Mouse (Mus musculus): ENCODE measurements around the gene Plxna2.

GRCm38 (mm10) chr1:194627286-194627685, 9.3 kb downstream of the Plxna2 start:
- TF ChIP-seq CTCF (IDR thresholded peaks at IDR 0.05; ENCODE audit: extremely low read depth, insufficient read length, insufficient replicate concordance, low read depth, low read length) (no peak), POLR2A (IDR thresholded peaks at IDR 0.05; ENCODE audit: low read depth, low read length) (no peak)

All from small intestine, adult 2 months (tissue).